Mouse (Mus musculus) intestine, postnatal 0 days (tissue): ENCODE data around the gene Stxbp5. TPM values are rescaled to one million over a fixed set of nuclear protein-coding genes. Genes with fewer than 3 reads are reported as not detected.

Source experiments
- ATAC-seq: fragments of 200-750 bp; cut with Nextera tagmentation; 2 replicates; pipeline ENCODE4 v1.8.0; 2017; ENCODE audit warnings: mild to moderate bottlenecking, moderate TSS enrichment, moderate library complexity
- H3K27ac ChIP-seq: fragments of 300-500 bp; sonication (generic); 2 replicates; pipeline ENCODE4 v1.5.1; 2014; ENCODE audit warnings: mild to moderate bottlenecking, low read depth, low read length, moderate library complexity
- H3K27me3 ChIP-seq: fragments of 300-500 bp; sonication (generic); replicated peaks from 2 replicates; pipeline ENCODE4 v1.6.1; 2014; ENCODE audit warnings: low read length, mixed read lengths; ENCODE audit not compliant: control insufficient read depth, insufficient read depth
- H3K36me3 ChIP-seq: fragments of 300-500 bp; sonication (generic); 2 replicates; pipeline ENCODE4 v1.6.1; 2014; ENCODE audit warnings: mild to moderate bottlenecking, moderate library complexity; ENCODE audit not compliant: control insufficient read depth, insufficient read depth
- H3K4me1 ChIP-seq: fragments of 300-500 bp; sonication (generic); replicated peaks from 2 replicates; pipeline ENCODE4 v1.6.1; 2014; ENCODE audit warnings: antibody characterized with exemption, low read length, mixed read lengths; ENCODE audit not compliant: control insufficient read depth, insufficient read depth
- H3K4me2 ChIP-seq: fragments of 300-500 bp; sonication (generic); replicated peaks from 2 replicates; pipeline ENCODE4 v1.6.1; 2014; ENCODE audit warnings: low read depth, mild to moderate bottlenecking, moderate library complexity
- H3K4me3 ChIP-seq: fragments of 300-500 bp; sonication (generic); 2 replicates; pipeline ENCODE4 v1.5.1; 2014; ENCODE audit warnings: low read depth, low read length
- H3K9ac ChIP-seq: fragments of 300-500 bp; sonication (generic); 2 replicates; pipeline ENCODE4 v1.6.1; 2014; ENCODE audit warnings: mild to moderate bottlenecking, low read depth, low read length
- H3K9me3 ChIP-seq: fragments of 300-500 bp; sonication (generic); 2 replicates; pipeline ENCODE4 v1.6.1; 2016; ENCODE audit warnings: mixed run types; ENCODE audit not compliant: control insufficient read depth
- CTCF ChIP-seq: sonication (generic); IDR thresholded peaks from 2 replicates; pipeline ENCODE4 v1.5.1; 2016; ENCODE audit warnings: low read depth, mild to moderate bottlenecking, control low read depth, antibody characterized with exemption, moderate library complexity
- WGBS: fragments of 180-500 bp; shearing (Covaris S2); extraction: QIAGEN DNeasy Blood & Tissue Kit; methylation state at CpG from one replicate; pipeline ENCODE4 v1.1.7; 2014; 5-methylcytosine and 5-hydroxymethylcytosine counted together
- polyA plus RNA-seq: library from polyadenylated mRNA; unstranded; fragments of >200 nt; fragmentation: Nextera tagmentation; extraction: Ambion mirVana; gene quantifications from 2 replicates; pipeline ENCODE4 v1.2.1, GENCODE M21; 2015

Gene Stxbp5
- polyA plus RNA-seq, 1 experiment from 2014 or later: 3.9 TPM

DNA sequence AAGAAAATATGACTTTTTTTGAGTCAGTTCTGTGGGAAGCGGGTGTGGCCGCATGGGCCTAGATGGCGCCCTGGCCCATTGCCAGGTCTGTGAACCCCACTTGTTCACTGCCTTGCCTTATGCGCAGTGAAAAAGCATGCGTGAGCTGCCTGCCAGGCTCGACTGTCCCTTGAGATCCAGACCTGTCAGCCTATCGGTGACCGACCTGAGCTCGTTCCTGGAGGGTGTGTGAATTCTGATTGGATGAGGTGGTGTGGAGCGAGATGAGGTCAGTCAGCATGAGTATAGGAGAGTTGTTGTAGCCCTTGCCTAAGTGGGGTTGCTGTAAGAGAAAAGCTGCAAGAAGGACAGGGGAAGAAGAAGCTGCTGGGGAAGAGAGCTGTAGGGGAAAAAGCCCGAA is 114.4 kb downstream of the Stxbp5 start:
- Histone ChIP-seq H3K9ac (no peak overlapping the region), H3K9me3 (no peaks in the 10 kb centered on the region), H3K4me1 (no peaks in the 10 kb centered on the region), H3K27me3 (no peaks in the 10 kb centered on the region), H3K27ac (no peak overlapping the region), H3K4me3 (no peak overlapping the region), H3K36me3 (peaks cover 15% of the 10 kb centered on the region; the same call in 1 of the 2 replicates), H3K4me2 (no peak overlapping the region)
- TF ChIP-seq CTCF: no peak
- no peak for ATAC-seq
- 91% methylated on average over 11 of the region's 11 CpGs for WGBS

DNA sequence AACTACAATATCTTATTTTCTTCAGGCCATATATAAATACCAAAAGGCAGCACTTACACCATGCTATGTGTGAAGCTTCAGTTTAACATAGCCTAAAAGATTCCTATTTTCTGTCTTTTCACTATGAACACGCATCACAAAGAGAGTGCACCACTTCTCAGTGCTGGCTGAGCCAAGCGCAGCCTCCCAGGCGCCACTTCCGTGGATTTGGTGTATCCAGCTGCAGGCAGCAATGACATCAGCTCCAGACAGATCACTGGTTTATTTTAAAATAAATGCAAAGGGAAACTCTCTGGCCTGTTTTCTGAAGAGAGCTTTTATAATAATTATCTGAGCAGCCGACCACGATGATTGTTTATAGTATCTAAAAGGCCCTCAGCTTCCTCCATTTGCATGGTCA is 115.2 kb downstream of the Stxbp5 start:
- Histone ChIP-seq H3K4me2 (no peak overlapping the region), H3K27me3 (no peaks in the 10 kb centered on the region), H3K4me1 (no peaks in the 10 kb centered on the region), H3K9ac (no peak overlapping the region), H3K4me3 (no peak overlapping the region), H3K36me3 (peaks cover 15% of the 10 kb centered on the region; the same call in 1 of the 2 replicates), H3K27ac (no peak overlapping the region), H3K9me3 (no peaks in the 10 kb centered on the region)
- ATAC-seq: no peak
- TF ChIP-seq CTCF: no peak
- WGBS: 63% methylated on average over 6 of the region's 6 CpGs

GRCm38 (mm10) chr10:9779864-9780263 is 121.0 kb downstream of the Stxbp5 start:
- no peak overlapping the region for H3K4me2 ChIP-seq
- H3K9me3 ChIP-seq: no peaks in the 10 kb centered on the region
- 56% methylated on average over 4 of the region's 4 CpGs for WGBS
- H3K36me3 ChIP-seq: peaks cover 8% of the 10 kb centered on the region; the same call in 1 of the 2 replicates
- no peak overlapping the region for H3K9ac ChIP-seq
- no peak overlapping the region for H3K27ac ChIP-seq
- H3K4me3 ChIP-seq: no peak overlapping the region
- TF ChIP-seq CTCF: no peak
- ATAC-seq: no peak
- H3K4me1 ChIP-seq: no peaks in the 10 kb centered on the region
- H3K27me3 ChIP-seq: no peaks in the 10 kb centered on the region

GRCm38 (mm10) chr10:9770261-9770660 is 130.6 kb downstream of the Stxbp5 start:
- ATAC-seq: no peak
- H3K27ac ChIP-seq: no peak overlapping the region
- H3K9me3 ChIP-seq: no peaks in the 10 kb centered on the region
- no peaks in the 10 kb centered on the region for H3K4me1 ChIP-seq
- TF ChIP-seq CTCF: no peak
- H3K27me3 ChIP-seq: no peaks in the 10 kb centered on the region
- WGBS: 86% methylated on average over 12 of the region's 12 CpGs
- no peak overlapping the region for H3K4me2 ChIP-seq
- H3K9ac ChIP-seq: no peak overlapping the region
- peaks cover 27% of the 10 kb centered on the region for H3K36me3 ChIP-seq
- H3K4me3 ChIP-seq: no peak overlapping the region

DNA sequence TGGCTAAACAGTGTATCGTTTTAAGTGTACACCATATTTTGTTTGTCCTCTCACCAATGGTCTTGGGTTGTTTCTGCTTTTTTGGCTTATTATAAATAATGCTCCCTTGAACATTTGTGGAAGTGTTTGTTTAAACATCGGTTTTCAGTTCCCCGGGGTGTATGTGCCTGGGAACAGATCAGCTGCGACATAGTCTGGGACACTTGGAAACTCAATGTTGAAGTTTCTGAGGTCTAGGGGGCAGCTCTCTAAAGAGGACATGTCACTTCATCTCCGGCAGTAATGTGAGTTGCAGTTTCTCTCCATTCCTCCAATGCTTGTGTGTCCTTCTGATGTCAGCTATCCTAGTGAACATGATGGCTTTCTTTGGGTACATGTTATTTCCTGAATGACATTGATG is 137.0 kb downstream of the Stxbp5 start:
- 72% methylated on average over 5 of the region's 5 CpGs for WGBS
- Histone ChIP-seq H3K36me3 (peaks cover 36% of the 10 kb centered on the region), H3K9me3 (no peaks in the 10 kb centered on the region), H3K4me3 (no peak overlapping the region), H3K4me2 (no peak overlapping the region), H3K9ac (no peak overlapping the region), H3K4me1 (no peaks in the 10 kb centered on the region), H3K27ac (no peak overlapping the region), H3K27me3 (no peaks in the 10 kb centered on the region)
- no peak for TF ChIP-seq CTCF
- no peak for ATAC-seq

- no peak overlapping the region for H3K4me3 ChIP-seq
- no peak overlapping the region for H3K27ac ChIP-seq
- ATAC-seq: peak; percentile 19; the same call in 1 of the 2 replicates
- no peak overlapping the region for H3K9ac ChIP-seq
- H3K27me3 ChIP-seq: no peaks in the 10 kb centered on the region
- 43% methylated on average over 8 of the region's 8 CpGs for WGBS
- TF ChIP-seq CTCF: no peak
- no peaks in the 10 kb centered on the region for H3K4me1 ChIP-seq
- no peaks in the 10 kb centered on the region for H3K9me3 ChIP-seq
- H3K4me2 ChIP-seq: no peak overlapping the region
- peaks cover 12% of the 10 kb centered on the region; the same call in 1 of the 2 replicates for H3K36me3 ChIP-seq
These were observed 140.6 kb downstream of the Stxbp5 start for GRCm38 (mm10) chr10:9760264-9760663.

DNA sequence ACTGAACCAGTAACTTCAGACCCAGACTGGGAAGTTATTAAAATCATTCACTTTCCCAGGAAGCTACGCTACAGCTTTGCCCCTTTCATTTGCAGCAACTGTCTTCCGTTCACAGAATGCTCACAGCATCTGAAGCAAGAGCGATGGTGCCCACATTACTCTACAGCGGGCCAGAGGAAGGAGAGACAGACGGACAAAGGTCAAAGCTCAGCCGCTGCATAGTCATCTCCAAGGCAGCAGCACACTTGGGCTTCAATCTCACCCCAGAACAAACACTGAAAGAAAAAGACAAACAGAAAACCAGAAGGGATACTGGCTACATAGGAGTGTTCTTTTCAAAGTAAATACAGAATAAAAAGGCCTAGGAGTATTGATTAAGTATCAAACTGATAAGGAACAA is 144.3 kb downstream of the Stxbp5 start:
- TF ChIP-seq CTCF: no peak
- no peak; the same call in 1 of the 2 replicates for ATAC-seq
- H3K9ac ChIP-seq: no peak overlapping the region
- no peaks in the 10 kb centered on the region for H3K4me1 ChIP-seq
- H3K4me2 ChIP-seq: peak overlapping the region; percentile 39
- no peaks in the 10 kb centered on the region for H3K27me3 ChIP-seq
- H3K9me3 ChIP-seq: no peaks in the 10 kb centered on the region
- no peak overlapping the region for H3K27ac ChIP-seq
- H3K36me3 ChIP-seq: peaks cover 5% of the 10 kb centered on the region; the same call in 1 of the 2 replicates
- 23% methylated on average over 6 of the region's 6 CpGs for WGBS
- no peak overlapping the region for H3K4me3 ChIP-seq
